Mouse (Mus musculus): ENCODE measurements around the gene Lingo2. TPM values are rescaled to one million over a fixed set of nuclear protein-coding genes. Genes with fewer than 3 reads are reported as not detected.

Lingo2 gene
- total and polyA plus RNA-seq, 3 experiments: not detected

DNA sequence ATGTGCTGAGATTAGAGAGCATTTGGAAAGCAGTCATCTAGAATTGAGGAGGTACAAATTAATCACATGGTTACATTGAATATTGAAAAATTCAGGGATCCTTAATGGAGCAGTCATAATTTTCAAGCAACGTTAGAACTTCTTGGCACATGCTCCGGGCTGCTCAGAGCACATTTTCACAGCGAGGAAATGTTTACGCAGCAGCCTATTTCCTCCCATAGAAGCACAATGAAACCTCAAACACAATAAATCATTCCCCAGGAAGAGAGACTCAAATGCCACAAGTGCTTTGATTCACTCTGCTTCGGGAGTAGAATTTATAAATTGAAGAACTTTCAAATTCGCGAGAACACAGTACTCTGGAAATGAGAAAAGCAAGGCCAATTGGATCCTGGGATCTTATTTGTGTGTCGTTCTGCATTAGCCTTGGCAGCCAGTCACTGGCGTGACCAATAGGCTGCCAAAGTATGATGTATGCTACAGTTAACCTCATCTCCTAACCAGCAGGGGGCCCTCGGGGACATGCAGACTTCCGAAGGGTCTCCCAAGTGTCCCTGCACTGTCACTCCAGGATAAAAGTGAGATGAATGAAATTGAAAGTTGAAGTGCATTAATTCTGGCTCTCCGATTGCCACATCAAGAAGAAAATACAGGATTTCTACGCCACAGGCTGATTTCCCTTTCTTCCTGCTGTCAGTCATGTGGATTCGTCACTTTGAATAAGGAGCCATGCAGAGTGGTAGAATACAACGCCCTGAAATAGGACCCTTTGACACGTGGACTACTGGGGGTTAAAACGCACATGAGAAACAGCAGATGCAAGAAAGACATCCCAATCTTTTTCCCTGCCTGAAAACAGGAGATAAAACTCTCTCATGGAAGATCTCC is 662.5 kb downstream of the Lingo2 start:
- DNase-seq (ENCODE audit: low read depth, low spot score): no peak
- Histone ChIP-seq H3K9ac (ENCODE audit: control insufficient read depth, low read depth, low read length, poor library complexity, severe bottlenecking) (no peak overlapping the region), H3K4me1 (ENCODE audit: control insufficient read depth in 1 of 2, insufficient read depth in 2 of 2, low read length in 2 of 2) (no peaks in the 10 kb centered on the region), H3K79me2 (ENCODE audit: control insufficient read depth, insufficient read depth, low read length, poor library complexity) (no peaks in the 10 kb centered on the region), H3K27me3 (ENCODE audit: control insufficient read depth in 1 of 2, insufficient read depth in 2 of 2, low read length in 2 of 2) (no peaks in the 10 kb centered on the region), H3K27ac (ENCODE audit: control insufficient read depth, low read depth, low read length) (no peak overlapping the region), H3K36me3 (ENCODE audit: control insufficient read depth in 1 of 2, insufficient read depth in 2 of 2, low read length in 2 of 2) (no peaks in the 10 kb centered on the region), H3K9me3 (replicated peaks; ENCODE audit: insufficient read depth, low read length) (no peaks in the 10 kb centered on the region), H3K4me3 (ENCODE audit: control insufficient read depth in 1 of 2, insufficient read depth in 1 of 2, low read depth in 2 of 2, low read length in 2 of 2) (no peak overlapping the region)
- no peak for TF ChIP-seq NELFE (IDR thresholded peaks at IDR 0.05; ENCODE audit: low read depth, low read length)
- TF ChIP-seq GABPA (IDR thresholded peaks at IDR 0.05; ENCODE audit: low read depth, low read length): no peak
- no peak for TF ChIP-seq POLR2A (IDR thresholded peaks at IDR 0.05; ENCODE audit: control insufficient read depth in 1 of 2, insufficient read depth in 1 of 2, low read depth in 1 of 2, low read length in 2 of 2, poor library complexity in 1 of 2)
- TF ChIP-seq RAD21 (IDR thresholded peaks at IDR 0.05; ENCODE audit: low read depth, low read length): no peak
- TF ChIP-seq MAX (IDR thresholded peaks at IDR 0.05; ENCODE audit: low read length): no peak
- TF ChIP-seq POLR2AphosphoS2 (IDR thresholded peaks at IDR 0.05; ENCODE audit: low read length): no peak
- no peak for TF ChIP-seq MYB (IDR thresholded peaks at IDR 0.05; ENCODE audit: low read depth, low read length)
- TF ChIP-seq TBP (IDR thresholded peaks at IDR 0.05; ENCODE audit: low read depth, low read length): no peak
- no peak for TF ChIP-seq GATA1 (IDR thresholded peaks at IDR 0.05; ENCODE audit: low read depth, low read length)
- TF ChIP-seq E2F4 (IDR thresholded peaks at IDR 0.05; ENCODE audit: borderline replicate concordance, low read depth, low read length): no peak
- TF ChIP-seq SIN3A (IDR thresholded peaks at IDR 0.05; ENCODE audit: low read length): no peak
- TF ChIP-seq MAFK (IDR thresholded peaks at IDR 0.05; ENCODE audit: borderline replicate concordance, low read depth, low read length): no peak
- TF ChIP-seq ZKSCAN1 (IDR thresholded peaks at IDR 0.05; ENCODE audit: low read depth, low read length): no peak
- TF ChIP-seq ZC3H11A (IDR thresholded peaks at IDR 0.05; ENCODE audit: low read depth, low read length): no peak
- no peak for TF ChIP-seq HCFC1 (IDR thresholded peaks at IDR 0.05; ENCODE audit: low read depth, low read length)
- TF ChIP-seq UBTF (IDR thresholded peaks at IDR 0.05; ENCODE audit: borderline replicate concordance, insufficient read depth, low read depth, low read length): no peak
- TF ChIP-seq RCOR1 (IDR thresholded peaks at IDR 0.05; ENCODE audit: low read depth, low read length): no peak
- TF ChIP-seq MXI1 (IDR thresholded peaks at IDR 0.05; ENCODE audit: low read depth, low read length): no peak
- TF ChIP-seq MAZ (IDR thresholded peaks at IDR 0.05; ENCODE audit: low read depth, low read length): no peak

DNA sequence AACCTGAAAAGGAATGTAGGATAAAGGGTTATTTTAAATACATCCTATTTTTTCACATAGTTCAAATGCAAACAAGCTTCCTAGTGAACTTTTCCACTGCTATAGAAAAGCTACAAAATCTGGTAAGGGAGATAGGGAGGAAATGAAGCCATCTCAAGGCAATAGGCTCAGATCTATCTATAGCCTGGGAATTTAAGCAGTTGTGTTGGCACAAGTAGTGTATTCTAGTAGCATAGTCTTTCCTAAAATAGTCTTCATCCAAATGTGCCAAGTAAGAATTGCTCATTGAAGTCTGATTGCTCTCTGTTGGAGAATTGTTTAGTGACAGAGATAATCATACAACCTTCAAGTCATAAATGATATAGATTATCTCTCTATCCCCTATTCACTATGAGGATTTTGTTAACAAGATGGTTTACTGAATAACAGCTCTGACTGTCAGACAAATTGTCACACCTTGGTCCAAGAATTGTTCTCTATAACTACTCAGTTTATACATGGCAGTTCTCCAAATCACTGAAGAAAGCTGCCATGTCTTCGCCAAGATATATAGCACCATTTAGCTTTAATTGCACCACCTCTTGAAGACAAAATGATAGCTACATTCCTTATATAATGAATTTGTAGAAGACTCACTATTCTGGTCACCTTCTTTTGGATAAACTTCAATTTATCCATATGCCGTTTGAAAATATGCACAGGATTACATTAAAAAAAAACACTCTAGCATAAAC is 688.9 kb downstream of the Lingo2 start:
- H3K36me3 ChIP-seq (ENCODE audit: control insufficient read depth in 1 of 2, insufficient read depth in 2 of 2, low read length in 2 of 2): no peaks in the 10 kb centered on the region
- no peaks in the 10 kb centered on the region for H3K9me3 ChIP-seq (replicated peaks; ENCODE audit: insufficient read depth, low read length)
- TF ChIP-seq SMC3 (IDR thresholded peaks at IDR 0.05; ENCODE audit: low read depth, low read length) (no peak), ZKSCAN1 (IDR thresholded peaks at IDR 0.05; ENCODE audit: low read depth, low read length) (no peak), CTCF (IDR thresholded peaks at IDR 0.05 in 2 of 3, conservative IDR thresholded peaks at IDR 0.05 in 1 of 3; ENCODE audit: control insufficient read depth in 1 of 3, insufficient read depth in 1 of 3, low read depth in 2 of 3, low read length in 3 of 3, poor library complexity in 1 of 3, severe bottlenecking in 1 of 3) (no peak), CHD2 (IDR thresholded peaks at IDR 0.05; ENCODE audit: low read length) (no peak), TBP (IDR thresholded peaks at IDR 0.05; ENCODE audit: low read depth, low read length) (no peak), SIN3A (IDR thresholded peaks at IDR 0.05; ENCODE audit: low read length) (no peak), USF1 (IDR thresholded peaks at IDR 0.05; ENCODE audit: low read depth, low read length) (no peak), ZC3H11A (IDR thresholded peaks at IDR 0.05; ENCODE audit: low read depth, low read length) (no peak)
- no peaks in the 10 kb centered on the region for H3K27me3 ChIP-seq (ENCODE audit: control insufficient read depth in 1 of 2, insufficient read depth in 2 of 2, low read length in 2 of 2)
- no peaks in the 10 kb centered on the region for H3K4me1 ChIP-seq (ENCODE audit: control insufficient read depth in 1 of 2, insufficient read depth in 2 of 2, low read length in 2 of 2)
- no peak overlapping the region for H3K4me3 ChIP-seq (ENCODE audit: control insufficient read depth in 1 of 2, insufficient read depth in 1 of 2, low read depth in 2 of 2, low read length in 2 of 2)
- no peak overlapping the region for H3K27ac ChIP-seq (ENCODE audit: control insufficient read depth, low read depth, low read length)
- no peak overlapping the region for H3K9ac ChIP-seq (ENCODE audit: control insufficient read depth, low read depth, low read length, poor library complexity, severe bottlenecking)
- H3K79me2 ChIP-seq (ENCODE audit: control insufficient read depth, insufficient read depth, low read length, poor library complexity): no peaks in the 10 kb centered on the region
- DNase-seq (ENCODE audit: low read depth, low spot score): no peak

Data from MEL (cell line).